Mouse (Mus musculus) embryonic facial prominence, embryonic 12.5 days (tissue): Measurements from ENCODE around the gene Pde3a. TPM values are rescaled to one million over a fixed set of nuclear protein-coding genes. Genes with fewer than 3 reads are reported as not detected.

Experiments used
- ATAC-seq: fragments of 200-750 bp; cut with Nextera tagmentation; 2 replicates; pipeline ENCODE4 v1.8.0; 2017; ENCODE audit not compliant: insufficient number of reproducible peaks, insufficient read depth, low FRiP score, low TSS enrichment
- H3K27ac ChIP-seq: fragments of 300-500 bp; sonication (generic); 2 replicates; pipeline ENCODE4 v1.5.1; 2016; ENCODE audit warnings: mild to moderate bottlenecking
- H3K27me3 ChIP-seq: fragments of 300-500 bp; sonication (generic); 2 replicates; pipeline ENCODE4 v1.6.1; 2016; ENCODE audit warnings: mild to moderate bottlenecking, moderate library complexity
- H3K36me3 ChIP-seq: fragments of 300-500 bp; sonication (generic); 2 replicates; pipeline ENCODE4 v1.6.1; 2016; ENCODE audit warnings: mild to moderate bottlenecking
- H3K4me1 ChIP-seq: fragments of 300-500 bp; sonication (generic); 2 replicates; pipeline ENCODE4 v1.6.1; 2016
- H3K4me2 ChIP-seq: fragments of 300-500 bp; sonication (generic); replicated peaks from 2 replicates; pipeline ENCODE4 v1.6.1; 2016; ENCODE audit warnings: mild to moderate bottlenecking, moderate library complexity
- H3K4me3 ChIP-seq: fragments of 300-500 bp; sonication (generic); 2 replicates; pipeline ENCODE4 v1.5.1; 2016; ENCODE audit warnings: mild to moderate bottlenecking
- H3K9ac ChIP-seq: fragments of 300-500 bp; sonication (generic); 2 replicates; pipeline ENCODE4 v1.6.1; 2016; ENCODE audit warnings: mild to moderate bottlenecking, moderate library complexity
- H3K9me3 ChIP-seq: fragments of 300-500 bp; sonication (generic); 2 replicates; pipeline ENCODE4 v1.6.1; 2016; ENCODE audit warnings: mild to moderate bottlenecking, moderate library complexity
- WGBS: fragments of 180-500 bp; shearing (Covaris S2); methylation state at CpG from one replicate; pipeline ENCODE4 v1.1.7; 2016; 5-methylcytosine and 5-hydroxymethylcytosine counted together
- polyA plus RNA-seq: library from polyadenylated mRNA; unstranded; fragments of >200 nt; fragmentation: Nextera tagmentation; extraction: Ambion mirVana; gene quantifications from 2 replicates; pipeline ENCODE4 v1.2.1, GENCODE M21; 2016

The Pde3a gene
- polyA plus RNA-seq, result 6.1 and 7.2 TPM in 2 replicates

DNA sequence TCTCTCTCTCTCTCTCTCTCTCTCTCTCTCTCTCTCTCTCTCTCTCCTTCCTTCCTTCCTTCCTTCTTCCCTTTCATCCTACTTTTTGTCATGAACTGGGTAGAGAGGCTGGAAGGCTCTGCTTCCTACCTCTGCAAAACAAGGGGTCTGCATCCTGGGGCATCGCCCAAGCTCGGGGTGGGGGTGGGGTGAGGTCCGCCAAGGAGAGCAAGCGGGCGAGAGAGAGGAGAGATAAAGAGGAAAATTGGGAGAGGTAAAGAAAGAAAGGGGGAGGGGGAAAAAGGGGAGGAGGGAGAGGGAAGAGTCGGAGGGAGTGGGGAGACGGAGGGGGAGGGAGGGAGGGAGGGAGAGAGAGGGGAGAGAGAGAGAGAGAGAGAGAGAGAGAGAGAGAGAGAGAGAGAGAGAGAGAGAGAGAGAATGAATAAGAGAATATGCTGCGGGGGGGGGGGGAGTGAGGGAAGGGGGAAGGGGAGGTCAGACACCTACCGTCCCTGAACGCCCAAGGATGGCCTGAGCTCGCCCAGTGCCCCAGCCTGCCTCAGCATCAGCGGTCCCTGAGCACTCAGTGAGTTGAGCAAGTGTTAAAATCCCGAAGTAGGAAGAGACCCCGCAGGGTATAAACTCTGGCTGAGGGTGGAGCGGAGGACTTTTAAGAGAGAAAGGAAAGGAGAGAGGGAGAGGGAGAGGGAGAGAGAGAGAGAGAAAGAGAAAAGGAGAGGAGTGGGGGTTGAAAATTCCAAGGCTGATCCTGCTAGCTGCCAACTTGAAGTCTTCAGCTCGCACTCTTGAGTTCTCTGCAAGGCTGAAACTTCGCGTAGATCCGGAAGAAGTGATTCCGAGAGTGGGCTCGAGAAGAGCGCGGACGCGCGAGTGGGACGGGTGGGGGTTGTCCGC is at the start of gene Pde3a:
Gene Pde3a, plus strand, starts transcription at position 579 of the 894 bp plus-strand sequence.
- Histone ChIP-seq H3K9ac (peak within 1 kb of the TSS; percentile 84), H3K9me3 (no peaks in the 10 kb centered on the region), H3K4me1 (peaks cover 11% of the 10 kb centered on the region; the same call in 1 of the 2 replicates), H3K27ac (peak within 1 kb of the TSS; percentile 85), H3K4me3 (peak within 1 kb of the TSS; percentile 81), H3K36me3 (no peaks in the 10 kb centered on the region), H3K27me3 (no peaks in the 10 kb centered on the region), H3K4me2 (peak within 1 kb of the TSS; percentile 85)
- 1% methylated on average over 27 of the region's 28 CpGs for WGBS
- peak; percentile 47; the same call in 1 of the 2 replicates for ATAC-seq

- Histone ChIP-seq H3K9ac (no peak overlapping the region), H3K36me3 (no peaks in the 10 kb centered on the region), H3K4me1 (no peaks in the 10 kb centered on the region), H3K9me3 (no peaks in the 10 kb centered on the region), H3K4me2 (no peak overlapping the region), H3K4me3 (no peak overlapping the region), H3K27me3 (no peaks in the 10 kb centered on the region), H3K27ac (no peak overlapping the region)
- ATAC-seq, result peak; percentile 47; the same call in 1 of the 2 replicates
Observed at GRCm38 (mm10) chr6:141200173-141200615, 48.9 kb upstream of the Pde3a start.

GRCm38 (mm10) chr6:141207531-141207930 is 41.5 kb upstream of the Pde3a start:
- Histone ChIP-seq H3K36me3 (no peaks in the 10 kb centered on the region), H3K27me3 (no peaks in the 10 kb centered on the region), H3K4me1 (no peaks in the 10 kb centered on the region), H3K9ac (no peak overlapping the region), H3K9me3 (no peaks in the 10 kb centered on the region), H3K4me2 (no peak overlapping the region), H3K4me3 (no peak overlapping the region), H3K27ac (no peak overlapping the region)
- no peak for ATAC-seq
- WGBS, result 82% methylated on average over 6 of the region's 6 CpGs

DNA sequence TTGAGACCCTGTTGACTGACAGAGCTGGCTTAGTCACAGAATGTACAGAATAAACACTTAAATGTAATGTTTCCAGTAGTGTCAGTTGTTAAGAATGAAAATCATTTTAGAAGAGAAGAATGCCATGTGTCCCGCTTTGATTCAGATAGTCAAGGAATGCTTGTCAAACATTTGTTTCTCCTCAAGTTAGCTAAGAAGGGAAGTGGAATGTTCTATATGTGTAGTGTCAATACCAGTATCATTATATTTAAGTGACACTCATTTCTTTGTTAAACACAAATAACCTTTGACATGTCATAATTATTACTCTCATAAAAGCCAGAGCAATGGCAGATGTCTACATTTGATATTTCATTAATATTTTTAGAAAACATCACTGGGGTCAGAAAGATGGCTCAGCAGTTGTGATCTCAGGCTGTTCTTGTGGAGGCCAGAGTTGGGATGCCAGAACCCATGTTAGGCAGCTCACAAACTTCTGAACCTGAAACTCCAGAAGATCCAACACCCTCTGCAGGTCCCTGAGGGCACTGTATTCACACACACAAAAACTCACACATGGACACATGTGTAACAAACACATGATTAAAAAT is 40.7 kb upstream of the Pde3a start:
- Histone ChIP-seq H3K27ac (no peak overlapping the region), H3K9ac (no peak overlapping the region), H3K4me1 (no peaks in the 10 kb centered on the region), H3K4me3 (no peak overlapping the region), H3K36me3 (no peaks in the 10 kb centered on the region), H3K4me2 (no peak overlapping the region), H3K27me3 (no peaks in the 10 kb centered on the region), H3K9me3 (no peaks in the 10 kb centered on the region)
- WGBS, result 70% methylated on average over 1 of the region's 1 CpGs
- ATAC-seq, result no peak

GRCm38 (mm10) chr6:141210021-141210420 is 39.0 kb upstream of the Pde3a start:
- H3K27me3 ChIP-seq, result no peaks in the 10 kb centered on the region
- H3K27ac ChIP-seq, result no peak overlapping the region
- no peaks in the 10 kb centered on the region for H3K9me3 ChIP-seq
- no peaks in the 10 kb centered on the region for H3K4me1 ChIP-seq
- no peak overlapping the region for H3K4me3 ChIP-seq
- no peak for ATAC-seq
- H3K4me2 ChIP-seq, result no peak overlapping the region
- 88% methylated on average over 3 of the region's 3 CpGs for WGBS
- H3K9ac ChIP-seq, result no peak overlapping the region
- no peaks in the 10 kb centered on the region for H3K36me3 ChIP-seq

DNA sequence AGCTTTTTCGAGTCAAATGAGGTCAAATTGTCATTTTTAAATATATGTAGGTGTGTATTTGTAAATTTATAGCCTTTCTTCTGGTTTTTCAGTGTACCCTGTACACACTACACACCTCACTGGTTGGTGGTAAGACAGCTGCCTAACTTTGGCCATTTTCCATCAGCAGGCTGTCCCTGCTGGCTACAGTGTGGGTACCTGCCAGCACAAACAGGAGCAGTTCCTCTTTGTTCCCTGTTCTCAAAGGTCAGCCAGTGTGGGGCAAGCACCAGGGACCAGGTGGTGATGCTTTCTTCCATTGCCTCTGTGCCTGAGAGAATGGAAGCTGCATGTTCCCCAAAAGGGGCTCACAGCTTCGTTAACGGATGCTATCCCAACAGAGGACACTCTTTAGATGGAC is 28.0 kb upstream of the Pde3a start:
- no peak overlapping the region for H3K4me3 ChIP-seq
- no peaks in the 10 kb centered on the region for H3K9me3 ChIP-seq
- no peaks in the 10 kb centered on the region for H3K36me3 ChIP-seq
- no peaks in the 10 kb centered on the region for H3K4me1 ChIP-seq
- H3K9ac ChIP-seq, result no peak overlapping the region
- H3K27ac ChIP-seq, result no peak overlapping the region
- ATAC-seq, result no peak
- H3K27me3 ChIP-seq, result no peaks in the 10 kb centered on the region
- 69% methylated on average over 3 of the region's 3 CpGs for WGBS
- no peak overlapping the region for H3K4me2 ChIP-seq

- H3K4me2 ChIP-seq, result no peak overlapping the region
Observed at GRCm38 (mm10) chr6:141226851-141227657, 22.0 kb upstream of the Pde3a start.

DNA sequence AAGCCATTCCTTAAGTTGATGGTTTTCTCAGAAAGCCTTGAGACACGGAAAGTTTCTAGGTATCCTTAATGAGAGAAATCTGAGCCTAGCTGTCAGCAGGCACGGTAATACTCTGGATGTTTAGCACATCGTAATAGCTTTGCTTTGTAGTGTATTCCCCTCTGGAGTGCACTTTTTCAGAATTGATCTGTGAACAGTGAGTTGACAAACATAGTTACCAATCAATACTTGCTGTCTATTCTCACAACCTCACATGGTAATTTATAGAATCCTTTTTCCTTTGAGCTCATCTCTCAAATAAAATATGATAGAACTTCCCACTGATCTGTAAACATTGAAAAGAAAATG is 21.4 kb upstream of the Pde3a start:
- H3K4me2 ChIP-seq, result no peak overlapping the region
- ATAC-seq, result no peak
- 53% methylated on average over 3 of the region's 3 CpGs for WGBS
- H3K27me3 ChIP-seq, result no peaks in the 10 kb centered on the region
- H3K36me3 ChIP-seq, result no peaks in the 10 kb centered on the region
- no peaks in the 10 kb centered on the region for H3K9me3 ChIP-seq
- no peak overlapping the region for H3K27ac ChIP-seq
- H3K4me3 ChIP-seq, result no peak overlapping the region
- no peak overlapping the region for H3K9ac ChIP-seq
- no peaks in the 10 kb centered on the region for H3K4me1 ChIP-seq

More at GRCm38 (mm10) chr6:141226851-141227657, 22.0 kb upstream of the Pde3a start:
- H3K4me1 ChIP-seq, result no peaks in the 10 kb centered on the region
- no peaks in the 10 kb centered on the region for H3K9me3 ChIP-seq
- no peak for ATAC-seq
- WGBS, result 81% methylated on average over 15 of the region's 15 CpGs
- no peaks in the 10 kb centered on the region for H3K36me3 ChIP-seq
- no peak overlapping the region for H3K27ac ChIP-seq
- H3K27me3 ChIP-seq, result no peaks in the 10 kb centered on the region
- H3K9ac ChIP-seq, result no peak overlapping the region
- no peak overlapping the region for H3K4me3 ChIP-seq

- H3K4me2 ChIP-seq, result no peak overlapping the region
- no peak overlapping the region for H3K4me3 ChIP-seq
- H3K36me3 ChIP-seq, result no peaks in the 10 kb centered on the region
- H3K9me3 ChIP-seq, result no peaks in the 10 kb centered on the region
- H3K9ac ChIP-seq, result no peak overlapping the region
- no peak for ATAC-seq
- H3K27ac ChIP-seq, result no peak overlapping the region
- 58% methylated on average over 6 of the region's 6 CpGs for WGBS
- no peaks in the 10 kb centered on the region for H3K4me1 ChIP-seq
- no peaks in the 10 kb centered on the region for H3K27me3 ChIP-seq
Observed at GRCm38 (mm10) chr6:141232756-141233382, 16.2 kb upstream of the Pde3a start.

DNA sequence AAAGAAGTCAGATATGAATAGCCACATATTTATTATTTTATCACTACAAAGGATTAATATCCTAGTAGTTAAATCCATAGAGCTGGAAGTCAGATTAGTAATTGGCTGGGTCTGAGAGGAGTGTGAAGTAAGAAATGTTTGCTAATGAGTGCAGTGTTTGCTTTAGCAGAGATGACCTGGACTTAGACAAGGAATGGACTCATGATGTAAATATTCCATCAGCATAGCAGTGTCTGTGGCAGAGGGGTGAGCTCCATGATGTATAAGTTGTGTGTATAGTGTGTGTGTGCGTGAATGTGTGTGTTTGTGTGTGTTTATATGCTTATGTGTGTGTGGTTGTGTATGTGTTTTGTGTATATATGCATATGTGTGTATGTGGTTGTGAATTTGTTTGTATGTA is 7.3 kb upstream of the Pde3a start:
- H3K27me3 ChIP-seq, result no peaks in the 10 kb centered on the region
- no peaks in the 10 kb centered on the region for H3K9me3 ChIP-seq
- no peak overlapping the region for H3K4me3 ChIP-seq
- no peak overlapping the region for H3K4me2 ChIP-seq
- no peak for ATAC-seq
- H3K4me1 ChIP-seq, result no peaks in the 10 kb centered on the region
- no peak overlapping the region for H3K9ac ChIP-seq
- no peaks in the 10 kb centered on the region for H3K36me3 ChIP-seq
- WGBS, result 84% methylated on average over 1 of the region's 1 CpGs
- H3K27ac ChIP-seq, result no peak overlapping the region

GRCm38 (mm10) chr6:141245089-141245488 is 4.0 kb upstream of the Pde3a start:
- H3K9me3 ChIP-seq, result no peaks in the 10 kb centered on the region
- H3K36me3 ChIP-seq, result no peaks in the 10 kb centered on the region
- no peak overlapping the region for H3K27ac ChIP-seq
- H3K4me1 ChIP-seq, result peaks cover 5% of the 10 kb centered on the region; the same call in 1 of the 2 replicates
- WGBS, result 92% methylated on average over 4 of the region's 4 CpGs
- H3K27me3 ChIP-seq, result no peaks in the 10 kb centered on the region
- H3K4me2 ChIP-seq, result no peak overlapping the region
- H3K9ac ChIP-seq, result no peak overlapping the region
- no peak overlapping the region for H3K4me3 ChIP-seq
- no peak for ATAC-seq
